Mouse (Mus musculus): ENCODE results near the gene Nme8. TPM values are rescaled to one million over a fixed set of nuclear protein-coding genes. Genes with fewer than 3 reads are reported as not detected.

Gene Nme8
- polyA plus RNA-seq (2016; fragmentation: Nextera tagmentation; extraction: Ambion mirVana), result not detected in 2 replicates

DNA sequence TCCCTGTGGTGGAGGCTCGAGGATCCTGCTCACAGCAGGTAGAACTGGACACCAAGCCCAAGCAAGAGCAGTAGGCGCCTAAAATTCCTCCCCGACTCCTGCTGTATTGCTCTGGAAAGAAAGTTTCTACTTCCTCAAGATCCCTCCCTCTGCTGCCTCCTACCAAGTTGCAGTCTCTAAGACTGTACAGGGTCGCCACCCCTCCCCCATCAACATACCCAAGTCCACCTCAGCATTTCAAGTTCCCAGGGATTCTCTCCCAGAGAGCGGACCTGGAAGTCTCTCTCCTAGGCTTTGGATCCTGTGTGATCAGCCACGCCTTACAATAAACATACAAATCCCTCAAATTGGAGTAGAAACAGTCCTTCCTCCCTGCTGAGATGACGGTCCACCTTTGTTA is at the start of gene Nme8:
Gene Nme8, minus strand, starts transcription at position 5 of the 400 bp plus-strand sequence.
- Histone ChIP-seq H3K27me3 (peaks cover 7% of the 10 kb centered on the region; the same call in 1 of the 2 replicates), H3K4me2 (replicated peaks) (no peak within 1 kb of the TSS), H3K4me1 (0 out of 2 replicates have a peak, but pooled peaks cover 3% of the 10 kb centered on the region), H3K4me3 (no peak within 1 kb of the TSS), H3K36me3 (no peaks in the 10 kb centered on the region), H3K9ac (no peak within 1 kb of the TSS), H3K27ac (no peak within 1 kb of the TSS), H3K9me3 (replicated peaks) (no peaks in the 10 kb centered on the region)
- ATAC-seq (ENCODE audit: low FRiP score), result no peak
- WGBS, result 21% methylated on average over 7 of the region's 7 CpGs

DNA sequence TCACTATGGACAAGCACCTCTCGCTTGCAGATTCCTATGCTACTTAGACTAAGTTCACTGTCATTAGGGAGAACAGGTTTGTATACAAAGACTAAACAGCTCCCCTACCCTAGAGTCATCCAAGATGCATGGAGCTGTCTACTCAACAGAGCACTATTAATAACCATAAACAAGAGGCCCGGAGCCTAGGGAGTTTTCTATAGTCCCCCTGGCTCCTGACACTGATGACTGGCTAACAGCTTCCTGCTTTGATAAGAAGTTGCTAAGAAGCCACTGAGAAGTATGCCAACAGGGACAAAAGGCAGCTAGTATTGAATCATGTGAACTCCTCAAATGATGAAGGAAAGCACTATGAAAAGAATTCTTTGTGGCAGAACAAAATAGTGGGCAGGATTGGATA is 48.1 kb upstream of the Nme8 start:
- 49% methylated on average over 2 of the region's 2 CpGs for WGBS
- Histone ChIP-seq H3K9me3 (replicated peaks) (no peaks in the 10 kb centered on the region), H3K4me3 (no peak overlapping the region), H3K9ac (no peak overlapping the region), H3K4me2 (replicated peaks) (no peak overlapping the region), H3K36me3 (no peaks in the 10 kb centered on the region), H3K27ac (no peak overlapping the region), H3K27me3 (no peaks in the 10 kb centered on the region), H3K4me1 (no peaks in the 10 kb centered on the region)
- no peak for ATAC-seq (ENCODE audit: low FRiP score)

DNA sequence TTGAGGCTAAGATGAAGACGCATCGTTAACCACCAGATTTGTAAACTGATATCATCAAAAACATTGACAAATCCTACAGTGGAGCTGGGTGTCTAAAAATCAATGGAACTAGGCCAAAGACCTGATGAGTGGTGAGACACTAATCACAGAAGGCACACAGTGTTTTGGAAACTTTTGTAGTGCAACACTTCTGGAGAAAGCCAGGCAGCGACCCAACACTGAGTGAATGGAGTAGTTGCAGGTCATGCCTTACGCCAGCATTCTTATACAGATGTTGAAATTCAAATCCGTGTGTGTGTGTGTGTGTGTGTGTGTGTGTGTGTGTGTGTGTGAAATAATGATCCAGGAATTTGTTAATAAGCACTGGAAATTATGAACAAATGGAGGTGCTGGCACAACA is 46.9 kb upstream of the Nme8 start:
- 95% methylated on average over 5 of the region's 5 CpGs for WGBS
- H3K27ac ChIP-seq, result no peak overlapping the region
- H3K4me2 ChIP-seq (replicated peaks), result no peak overlapping the region
- no peak overlapping the region for H3K4me3 ChIP-seq
- no peak overlapping the region for H3K9ac ChIP-seq
- no peaks in the 10 kb centered on the region for H3K9me3 ChIP-seq (replicated peaks)
- H3K27me3 ChIP-seq, result no peaks in the 10 kb centered on the region
- no peak for ATAC-seq (ENCODE audit: low FRiP score)
- no peaks in the 10 kb centered on the region for H3K4me1 ChIP-seq
- H3K36me3 ChIP-seq, result no peaks in the 10 kb centered on the region

DNA sequence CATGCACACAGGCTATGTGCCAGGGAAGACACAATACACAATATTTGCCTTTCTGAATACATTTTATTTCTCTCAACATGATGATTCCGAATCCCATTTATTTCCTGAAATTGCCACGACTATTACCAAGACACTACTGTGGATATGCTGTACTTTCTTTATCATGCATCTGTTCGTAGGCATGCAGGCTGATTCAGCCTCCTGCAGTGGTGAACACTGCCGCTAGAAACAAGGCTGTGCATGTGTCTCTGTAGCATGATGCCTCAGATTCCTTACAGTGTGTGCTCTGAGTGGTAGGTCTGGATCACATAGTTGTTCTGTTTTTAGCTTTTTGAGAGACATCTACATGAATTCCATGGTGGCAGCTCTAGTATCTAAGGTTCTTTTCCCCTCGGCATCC is 37.0 kb upstream of the Nme8 start:
- H3K27ac ChIP-seq, result no peak overlapping the region
- no peaks in the 10 kb centered on the region for H3K4me1 ChIP-seq
- H3K4me3 ChIP-seq, result no peak overlapping the region
- no peak overlapping the region for H3K4me2 ChIP-seq (replicated peaks)
- no peak for ATAC-seq (ENCODE audit: low FRiP score)
- WGBS, result 81% methylated on average over 5 of the region's 5 CpGs
- H3K36me3 ChIP-seq, result no peaks in the 10 kb centered on the region
- H3K9me3 ChIP-seq (replicated peaks), result no peaks in the 10 kb centered on the region
- H3K9ac ChIP-seq, result no peak overlapping the region
- H3K27me3 ChIP-seq, result no peaks in the 10 kb centered on the region

DNA sequence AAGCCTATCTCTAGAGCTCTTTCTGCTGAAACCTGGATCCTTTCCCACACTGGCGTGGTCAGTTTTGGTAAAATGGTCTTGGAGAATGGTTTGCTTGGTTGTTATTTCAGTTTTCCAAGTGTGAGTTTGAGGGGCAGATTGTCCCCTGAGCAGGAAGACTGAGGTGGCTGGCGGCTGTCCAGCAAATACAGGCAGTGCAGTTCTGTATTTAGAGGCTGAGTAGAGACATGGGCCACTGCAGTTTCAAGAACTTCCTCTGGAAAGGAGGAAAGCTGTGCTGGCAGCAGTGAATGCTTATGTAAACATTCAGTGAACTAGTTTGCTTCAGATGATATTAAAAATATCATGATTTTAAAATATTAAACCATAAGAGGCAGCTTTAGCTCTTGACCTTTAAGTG is 33.2 kb upstream of the Nme8 start:
- H3K4me3 ChIP-seq, result no peak overlapping the region
- no peaks in the 10 kb centered on the region for H3K4me1 ChIP-seq

DNA sequence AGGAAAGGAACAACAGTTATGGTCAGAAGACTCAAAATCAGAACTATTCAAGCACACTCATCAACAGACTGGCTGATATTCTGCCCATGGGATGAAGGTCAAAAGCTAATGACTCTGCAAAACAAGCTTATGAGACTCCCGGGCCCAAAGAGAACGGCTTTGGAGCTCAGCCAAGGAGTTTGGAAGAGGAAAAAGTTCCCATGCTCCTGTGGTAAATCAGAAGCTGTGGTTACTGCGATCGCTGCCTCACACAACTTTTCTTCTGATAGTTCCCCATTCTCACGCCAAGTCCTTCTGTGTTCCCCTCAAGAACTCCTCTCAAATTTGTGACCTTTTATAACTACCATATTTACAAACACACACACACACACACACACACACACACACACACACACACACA is 21.4 kb upstream of the Nme8 start:
- no peaks in the 10 kb centered on the region for H3K36me3 ChIP-seq
- H3K27ac ChIP-seq, result no peak overlapping the region
- H3K27me3 ChIP-seq, result no peaks in the 10 kb centered on the region
- no peak overlapping the region for H3K9ac ChIP-seq
- 81% methylated on average over 5 of the region's 5 CpGs for WGBS
- H3K4me3 ChIP-seq, result no peak overlapping the region
- no peaks in the 10 kb centered on the region for H3K4me1 ChIP-seq
- no peak overlapping the region for H3K4me2 ChIP-seq (replicated peaks)
- ATAC-seq (ENCODE audit: low FRiP score), result no peak
- no peaks in the 10 kb centered on the region for H3K9me3 ChIP-seq (replicated peaks)

More for the DNA sequence above, 33.2 kb upstream of the Nme8 start:
- Histone ChIP-seq H3K36me3 (no peaks in the 10 kb centered on the region), H3K27me3 (no peaks in the 10 kb centered on the region), H3K9me3 (replicated peaks) (no peaks in the 10 kb centered on the region), H3K27ac (no peak overlapping the region), H3K4me2 (replicated peaks) (no peak overlapping the region), H3K9ac (no peak overlapping the region)
- no peak for ATAC-seq (ENCODE audit: low FRiP score)
- 81% methylated on average over 2 of the region's 2 CpGs for WGBS

DNA sequence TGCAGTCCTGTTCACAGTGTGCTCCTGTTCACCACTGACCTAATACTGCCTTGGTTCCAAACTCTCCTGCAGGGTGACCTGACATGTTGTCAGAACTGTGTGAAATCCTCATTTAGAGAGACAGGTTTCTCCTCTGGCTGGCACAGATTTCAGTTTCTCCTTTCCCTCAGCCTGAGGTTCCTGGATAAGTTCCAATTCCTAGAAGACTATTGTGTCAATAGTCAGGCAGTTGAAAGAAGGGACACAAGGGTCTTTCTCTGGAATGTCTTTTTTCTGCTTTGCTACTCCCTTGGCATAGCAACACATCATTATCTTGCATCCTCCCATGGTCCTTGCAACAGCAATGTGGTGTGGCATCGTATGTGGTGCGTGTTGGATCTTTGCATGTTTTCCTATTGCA is 19.6 kb upstream of the Nme8 start:
- H3K27ac ChIP-seq, result no peak overlapping the region
- no peaks in the 10 kb centered on the region for H3K27me3 ChIP-seq
- no peaks in the 10 kb centered on the region for H3K9me3 ChIP-seq (replicated peaks)
- H3K9ac ChIP-seq, result no peak overlapping the region
- WGBS, result 76% methylated on average over 2 of the region's 2 CpGs
- no peaks in the 10 kb centered on the region for H3K36me3 ChIP-seq
- no peaks in the 10 kb centered on the region for H3K4me1 ChIP-seq
- H3K4me3 ChIP-seq, result no peak overlapping the region
- no peak overlapping the region for H3K4me2 ChIP-seq (replicated peaks)
- ATAC-seq (ENCODE audit: low FRiP score), result no peak

DNA sequence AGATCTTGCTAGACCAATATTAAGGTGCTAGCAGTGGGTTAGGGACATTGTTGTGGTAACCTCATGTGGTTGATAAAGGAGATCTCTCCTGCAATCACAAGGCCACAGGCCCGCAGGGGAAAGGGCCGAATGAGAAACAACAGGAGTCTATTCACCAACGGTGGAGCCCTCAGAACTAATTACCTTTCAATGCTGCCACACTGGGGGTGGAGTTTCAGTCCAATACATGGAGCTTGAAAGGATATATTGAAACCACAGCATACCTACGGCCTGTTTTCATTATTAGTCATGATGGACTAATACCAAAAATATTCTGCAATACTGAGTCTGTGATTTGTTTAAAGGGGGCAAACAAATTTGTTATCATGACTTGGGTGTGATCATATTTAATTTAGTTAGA is 6.2 kb upstream of the Nme8 start:
- H3K9me3 ChIP-seq (replicated peaks), result no peaks in the 10 kb centered on the region
- H3K27me3 ChIP-seq, result no peaks in the 10 kb centered on the region
- no peak overlapping the region for H3K9ac ChIP-seq
- no peak overlapping the region for H3K27ac ChIP-seq
- WGBS, result 39% methylated on average over 4 of the region's 4 CpGs
- H3K4me1 ChIP-seq, result no peaks in the 10 kb centered on the region
- H3K4me2 ChIP-seq (replicated peaks), result no peak overlapping the region
- ATAC-seq (ENCODE audit: low FRiP score), result no peak
- H3K36me3 ChIP-seq, result no peaks in the 10 kb centered on the region
- H3K4me3 ChIP-seq, result no peak overlapping the region

DNA sequence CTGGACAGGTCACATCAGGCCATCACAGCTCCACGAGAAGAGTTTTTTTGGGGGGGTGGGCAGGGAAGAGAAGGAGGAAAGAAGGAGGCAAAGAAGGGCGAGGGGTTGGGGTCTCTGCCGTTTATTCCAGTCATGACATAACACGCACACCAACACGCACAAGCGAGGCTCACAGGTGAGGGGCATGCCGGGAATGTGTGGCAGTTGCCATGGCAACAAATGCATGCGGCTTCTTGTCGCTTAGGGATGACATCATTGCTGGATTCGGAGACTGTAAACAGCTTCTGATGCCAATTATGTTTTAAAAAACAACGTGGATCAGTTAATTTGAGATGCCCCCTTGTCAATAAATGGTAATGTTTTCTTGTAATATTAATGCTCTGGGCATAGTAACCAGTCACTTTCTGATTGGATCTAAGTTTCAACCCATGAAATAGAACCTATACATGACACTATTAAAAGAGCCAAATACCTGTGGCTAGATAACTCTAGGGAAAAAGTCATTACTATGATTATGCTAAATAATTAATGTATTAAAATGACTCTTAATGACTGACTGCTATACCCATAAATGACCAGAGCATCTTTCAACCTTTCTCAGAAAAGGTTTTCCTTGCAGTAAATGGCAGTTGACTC is 4.0 kb upstream of the Nme8 start:
- H3K27me3 ChIP-seq, result peaks cover 7% of the 10 kb centered on the region; the same call in 1 of the 2 replicates
- ATAC-seq (ENCODE audit: low FRiP score), result no peak; the same call in 1 of the 2 replicates
- 77% methylated on average over 11 of the region's 11 CpGs for WGBS

DNA sequence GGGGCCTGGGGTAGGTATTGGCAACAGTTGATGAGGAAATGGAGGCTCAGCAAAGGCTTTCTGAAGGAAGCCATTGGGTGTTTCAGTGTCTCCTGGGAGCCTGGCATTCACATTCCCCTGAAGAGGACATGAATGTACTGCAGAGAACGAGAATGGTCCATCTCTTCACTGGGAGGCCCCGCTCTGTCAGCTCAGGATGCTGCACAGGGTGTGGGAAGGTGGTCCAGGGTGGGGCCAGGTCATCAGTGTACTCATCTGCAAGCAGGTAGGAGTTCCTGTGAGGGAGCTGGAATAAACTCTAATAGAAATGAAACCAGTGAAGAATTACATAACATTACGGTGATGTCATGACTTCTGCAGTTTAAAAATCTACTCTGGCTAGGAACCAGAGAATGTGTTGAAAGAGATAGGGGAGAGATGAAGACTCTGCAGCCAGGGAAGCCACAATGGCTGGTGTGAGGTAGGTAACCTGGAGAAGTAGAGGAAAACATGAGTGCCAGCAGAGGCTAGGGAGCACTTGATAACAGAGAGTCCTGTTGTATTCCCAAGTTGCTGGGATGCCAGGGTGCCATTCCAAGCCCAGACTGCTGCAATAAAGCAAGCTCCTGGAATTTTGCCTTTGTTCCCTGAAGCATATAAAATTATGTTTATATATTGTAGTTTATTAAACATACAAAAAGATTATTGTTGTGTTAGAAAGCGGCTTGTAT is 3.3 kb upstream of the Nme8 start:
- no peak for ATAC-seq (ENCODE audit: low FRiP score)
- H3K4me1 ChIP-seq, result 0 out of 2 replicates have a peak, but pooled peaks cover 3% of the 10 kb centered on the region
- H3K9ac ChIP-seq, result no peak overlapping the region
- H3K36me3 ChIP-seq, result no peaks in the 10 kb centered on the region
- H3K27ac ChIP-seq, result no peak overlapping the region
- H3K4me2 ChIP-seq (replicated peaks), result no peak overlapping the region
- no peaks in the 10 kb centered on the region for H3K9me3 ChIP-seq (replicated peaks)
- peaks cover 7% of the 10 kb centered on the region; the same call in 1 of the 2 replicates for H3K27me3 ChIP-seq
- WGBS, result 85% methylated on average over 4 of the region's 4 CpGs
- H3K4me3 ChIP-seq, result no peak overlapping the region

More for the DNA sequence above, 4.0 kb upstream of the Nme8 start:
- Histone ChIP-seq H3K9ac (no peak overlapping the region), H3K4me3 (no peak overlapping the region), H3K27ac (no peak overlapping the region), H3K36me3 (no peaks in the 10 kb centered on the region), H3K4me1 (0 out of 2 replicates have a peak, but pooled peaks cover 3% of the 10 kb centered on the region), H3K4me2 (replicated peaks) (no peak overlapping the region), H3K9me3 (replicated peaks) (no peaks in the 10 kb centered on the region)

DNA sequence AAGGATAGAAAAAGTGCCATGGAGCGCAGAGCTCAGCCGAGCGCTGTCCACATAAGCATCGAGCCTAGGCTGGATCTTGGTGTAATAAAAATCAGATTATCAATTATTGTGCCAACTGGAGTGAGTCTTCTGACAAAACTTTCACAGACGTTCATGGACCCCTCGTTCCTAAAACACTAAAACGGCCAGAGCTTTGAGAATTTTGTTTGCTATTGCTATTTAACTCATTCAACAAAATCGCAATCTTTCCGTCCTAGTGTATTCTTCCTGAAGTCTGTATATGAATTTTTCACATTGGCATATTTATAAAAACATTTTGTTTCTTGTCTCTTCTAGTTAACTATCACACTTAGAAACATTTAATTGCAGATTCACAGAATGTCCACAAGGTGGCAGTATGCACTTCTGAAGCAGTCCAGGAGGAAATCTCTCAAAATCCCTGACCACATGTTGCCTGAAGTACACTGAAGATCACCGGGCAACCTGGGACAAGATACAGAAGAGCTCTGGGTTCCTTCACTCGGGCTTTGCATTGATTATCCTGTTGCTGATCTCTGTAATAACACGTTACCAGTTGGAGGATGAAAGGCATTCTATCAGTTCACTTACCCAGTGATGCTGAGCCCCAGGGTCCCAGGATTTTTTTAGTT is 1.1 kb upstream of the Nme8 start:
- Histone ChIP-seq H3K9ac (no peak overlapping the region), H3K4me2 (replicated peaks) (no peak overlapping the region), H3K27ac (no peak overlapping the region), H3K9me3 (replicated peaks) (no peaks in the 10 kb centered on the region), H3K36me3 (no peaks in the 10 kb centered on the region), H3K27me3 (peaks cover 7% of the 10 kb centered on the region; the same call in 1 of the 2 replicates), H3K4me3 (no peak overlapping the region), H3K4me1 (0 out of 2 replicates have a peak, but pooled peaks cover 3% of the 10 kb centered on the region)
- peak; percentile 39; the same call in 1 of the 2 replicates for ATAC-seq (ENCODE audit: low FRiP score)
- 26% methylated on average over 12 of the region's 12 CpGs for WGBS

DNA sequence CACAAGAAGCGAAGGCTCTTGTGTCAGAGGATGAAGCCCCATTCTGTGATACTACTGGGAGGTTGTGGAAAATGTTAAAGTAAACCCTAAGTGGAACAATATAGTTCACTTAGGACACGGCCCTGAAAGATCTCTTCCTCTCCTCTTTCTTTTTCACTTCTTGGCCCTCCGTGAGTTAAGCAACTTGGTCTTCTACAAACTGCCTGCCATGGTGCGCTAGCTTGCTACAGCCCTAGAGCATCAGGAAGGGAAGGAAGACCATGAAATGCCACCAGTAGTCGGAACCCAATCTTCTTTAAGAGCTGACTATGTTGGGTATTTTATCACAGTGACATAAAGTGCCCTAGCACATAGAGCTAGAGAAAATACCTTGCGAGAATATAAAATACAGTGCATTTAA is 7.2 kb downstream of the Nme8 start:
- H3K27ac ChIP-seq, result no peak overlapping the region
- H3K4me3 ChIP-seq, result no peak overlapping the region
- H3K4me1 ChIP-seq, result no peaks in the 10 kb centered on the region
- H3K36me3 ChIP-seq, result no peaks in the 10 kb centered on the region
- no peaks in the 10 kb centered on the region for H3K9me3 ChIP-seq (replicated peaks)
- H3K9ac ChIP-seq, result no peak overlapping the region
- WGBS, result 86% methylated on average over 6 of the region's 6 CpGs
- ATAC-seq (ENCODE audit: low FRiP score), result no peak
- no peak overlapping the region for H3K4me2 ChIP-seq (replicated peaks)
- no peaks in the 10 kb centered on the region for H3K27me3 ChIP-seq
